Mouse (Mus musculus) midbrain, postnatal 0 days (tissue): ENCODE results near the gene Tex261. TPM values are rescaled to one million over a fixed set of nuclear protein-coding genes. Genes with fewer than 3 reads are reported as not detected.
A peak's percentile ranks its signal among the peaks of the same experiment; 100 is the strongest.
"Not testable (repeated sequence)": the region's sequence is repeated elsewhere in the genome, so short reads cannot be mapped to it uniquely, and the experiment has no call there.

Source experiments
- ATAC-seq: fragments of 200-750 bp; cut with Nextera tagmentation; 2 replicates; pipeline ENCODE4 v1.8.0; 2017; ENCODE audit warnings: moderate number of reproducible peaks, mild to moderate bottlenecking, moderate TSS enrichment, moderate library complexity; ENCODE audit not compliant: low FRiP score
- DNase-seq: peaks from one replicate; pipeline ENCODE4 v3.0.0-alpha.2; 2015; ENCODE audit warnings: low spot score
- H3K27ac ChIP-seq: fragments of 300-500 bp; sonication (generic); 2 replicates; pipeline ENCODE4 v1.5.1; 2014; ENCODE audit warnings: low read depth, mild to moderate bottlenecking, low read length, mixed read lengths
- H3K27me3 ChIP-seq: fragments of 300-500 bp; sonication (generic); 2 replicates; pipeline ENCODE4 v1.6.1; 2014; ENCODE audit warnings: low read length, control low read depth, mixed read lengths; ENCODE audit not compliant: insufficient read depth
- H3K36me3 ChIP-seq: fragments of 300-500 bp; sonication (generic); 2 replicates; pipeline ENCODE4 v1.6.1; 2014; ENCODE audit warnings: low read length, control low read depth, mixed read lengths; ENCODE audit not compliant: insufficient read depth
- H3K4me1 ChIP-seq: fragments of 300-500 bp; sonication (generic); 2 replicates; pipeline ENCODE4 v1.6.1; 2014; ENCODE audit warnings: mild to moderate bottlenecking, control low read depth, antibody characterized with exemption, low read length, mixed read lengths; ENCODE audit not compliant: insufficient read depth
- H3K4me2 ChIP-seq: fragments of 300-500 bp; sonication (generic); 2 replicates; pipeline ENCODE4 v1.6.1; 2014; ENCODE audit warnings: low read depth, mild to moderate bottlenecking, low read length, mixed read lengths; ENCODE audit not compliant: poor library complexity, severe bottlenecking
- H3K4me3 ChIP-seq: fragments of 300-500 bp; sonication (generic); 2 replicates; pipeline ENCODE4 v1.5.1; 2014; ENCODE audit warnings: low read depth, mild to moderate bottlenecking, low read length, moderate library complexity
- H3K9ac ChIP-seq: fragments of 300-500 bp; sonication (generic); replicated peaks from 2 replicates; pipeline ENCODE4 v1.6.1; 2014; ENCODE audit warnings: mild to moderate bottlenecking, low read length, moderate library complexity, mixed read lengths; ENCODE audit not compliant: poor library complexity, severe bottlenecking
- H3K9me3 ChIP-seq: fragments of 300-500 bp; sonication (generic); 2 replicates; pipeline ENCODE4 v1.6.1; 2016; ENCODE audit warnings: low read length, control low read depth
- CTCF ChIP-seq: IDR thresholded peaks from 2 replicates; pipeline ENCODE4 v1.5.1; 2016; ENCODE audit warnings: antibody characterized with exemption, mild to moderate bottlenecking
- WGBS: fragments of 180-500 bp; shearing (Covaris S2); extraction: QIAGEN DNeasy Blood & Tissue Kit; methylation state at CpG from one replicate; pipeline ENCODE4 v1.1.7; 2014; 5-methylcytosine and 5-hydroxymethylcytosine counted together
- polyA plus RNA-seq: library from polyadenylated mRNA; unstranded; fragments of >200 nt; fragmentation: Nextera tagmentation; extraction: Ambion mirVana; gene quantifications from 2 replicates; pipeline ENCODE4 v1.2.1, GENCODE M21; 2015
- total RNA-seq: library from RNA; depleted of rRNA; stranded (reverse); fragments of >200 nt; gene quantifications from 2 replicates; pipeline ENCODE4 v1.2.3, GENCODE M21; 2014

Gene Tex261
- total and polyA plus RNA-seq, 2 experiments from 2014 or later: 54.4 to 66.8 TPM

DNA sequence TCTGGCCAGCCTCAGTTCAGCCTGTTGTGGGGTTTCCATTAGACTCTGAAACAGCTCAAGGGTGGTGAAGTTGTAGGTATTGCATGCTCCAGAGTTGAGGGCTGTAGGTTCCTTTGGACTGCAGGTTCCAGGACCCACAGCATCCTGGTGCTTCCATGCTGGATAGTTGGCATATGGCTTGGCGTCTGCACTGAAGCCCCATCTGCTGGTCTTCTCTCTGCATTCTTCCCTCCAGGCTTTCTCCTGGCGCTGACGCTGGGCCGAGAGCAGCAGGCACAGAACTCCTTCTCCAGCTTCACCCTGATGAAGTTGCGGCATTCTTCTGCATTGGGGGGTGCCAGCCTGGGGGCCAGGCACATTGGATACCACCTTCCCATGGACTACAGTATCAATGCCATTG lies 26.4 kb upstream of the Tex261 start:
- TF ChIP-seq CTCF: no peak
- H3K4me2 ChIP-seq: no peak overlapping the region
- no peaks in the 10 kb centered on the region for H3K9me3 ChIP-seq
- no peaks in the 10 kb centered on the region for H3K4me1 ChIP-seq
- H3K27ac ChIP-seq: no peak overlapping the region
- H3K36me3 ChIP-seq: peaks cover 46% of the 10 kb centered on the region
- whole genome bisulfite sequencing: 85% methylated on average over 5 of the region's 5 CpGs
- H3K9ac ChIP-seq: no peak overlapping the region
- no peaks in the 10 kb centered on the region for H3K27me3 ChIP-seq
- DNase-seq (no peak), ATAC-seq (no peak)
- H3K4me3 ChIP-seq: no peak overlapping the region

GRCm38 (mm10) chr6:83796686-83797085 lies 21.1 kb upstream of the Tex261 start:
- TF ChIP-seq CTCF: no peak; the same call in 1 of the 2 replicates
- DNase-seq (peak; percentile 33), ATAC-seq (no peak)
- peaks cover 22% of the 10 kb centered on the region; the same call in 1 of the 2 replicates for H3K36me3 ChIP-seq
- no peak overlapping the region for H3K27ac ChIP-seq
- H3K9ac ChIP-seq: no peak overlapping the region
- H3K4me1 ChIP-seq: peaks cover 3% of the 10 kb centered on the region; the same call in 1 of the 2 replicates
- H3K27me3 ChIP-seq: no peaks in the 10 kb centered on the region
- no peak overlapping the region for H3K4me3 ChIP-seq
- 50% methylated on average over 3 of the region's 3 CpGs for WGBS
- H3K4me2 ChIP-seq: no peak overlapping the region
- H3K9me3 ChIP-seq: no peaks in the 10 kb centered on the region

- H3K9ac ChIP-seq: peak overlapping the region; percentile 94
- peaks cover 15% of the 10 kb centered on the region; the same call in 1 of the 2 replicates for H3K36me3 ChIP-seq
- H3K27ac ChIP-seq: peak overlapping the region; percentile 96
- H3K4me3 ChIP-seq: peak overlapping the region; percentile 82
- no peak for TF ChIP-seq CTCF
- no peaks in the 10 kb centered on the region for H3K9me3 ChIP-seq
- peaks cover 3% of the 10 kb centered on the region; the same call in 1 of the 2 replicates for H3K4me1 ChIP-seq
- DNase-seq: peak; percentile 69
- WGBS: 8% methylated on average over 13 of the region's 13 CpGs
- H3K4me2 ChIP-seq: peak overlapping the region; percentile 75
- no peaks in the 10 kb centered on the region for H3K27me3 ChIP-seq
- ATAC-seq: peak; percentile 45
Measured at GRCm38 (mm10) chr6:83795492-83795900, 19.9 kb upstream of the Tex261 start.

- under 1% methylated on average over 41 of the region's 43 CpGs for WGBS
- peaks cover 3% of the 10 kb centered on the region; the same call in 1 of the 2 replicates for H3K4me1 ChIP-seq
- peak within 1 kb of the TSS; percentile 82 for H3K4me3 ChIP-seq
- H3K4me2 ChIP-seq: peak within 1 kb of the TSS; percentile 75
- no peaks in the 10 kb centered on the region for H3K9me3 ChIP-seq
- no peaks in the 10 kb centered on the region for H3K27me3 ChIP-seq
- peak within 1 kb of the TSS; percentile 96 for H3K27ac ChIP-seq
- H3K36me3 ChIP-seq: peaks cover 10% of the 10 kb centered on the region; the same call in 1 of the 2 replicates
- ATAC-seq (peak; percentile 96), DNase-seq (peak; percentile 95)
- TF ChIP-seq CTCF: no peak
- H3K9ac ChIP-seq: peak within 1 kb of the TSS; percentile 94
Measured at GRCm38 (mm10) chr6:83794760-83795296, 19.2 kb upstream of the Tex261 start, which contains the start of gene Nagk. TSS of gene Nagk (plus strand) at chr6:83794982.

DNA sequence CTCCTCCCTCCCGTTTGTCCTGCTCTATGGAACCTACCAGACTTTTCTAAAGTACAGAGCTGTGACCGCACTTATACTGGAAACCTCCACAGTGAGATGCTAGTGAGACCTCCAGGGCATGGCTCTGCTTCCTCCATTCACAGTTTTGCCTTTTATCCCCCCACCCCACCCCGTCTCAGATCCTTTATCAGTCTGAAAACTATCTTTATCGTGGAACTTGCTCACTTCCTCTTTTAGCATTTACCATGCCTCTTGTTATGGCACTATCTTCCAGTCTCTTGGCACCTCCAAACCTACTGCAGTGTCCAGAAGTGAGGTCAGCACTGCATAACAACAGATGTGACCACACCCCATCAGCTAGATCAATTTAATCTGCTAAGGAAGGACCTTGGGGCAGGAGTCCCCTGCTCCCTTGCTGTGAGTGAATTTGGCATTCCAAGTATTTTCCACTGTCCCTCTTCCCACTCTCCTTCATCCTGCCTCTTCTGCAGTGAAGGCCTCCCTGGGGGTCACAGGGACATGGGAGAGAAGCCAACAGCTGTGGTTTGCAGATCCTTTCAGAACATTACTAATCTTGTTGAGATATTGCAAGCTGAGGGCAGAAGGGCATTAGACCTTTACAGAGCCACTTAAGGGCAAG lies 15.8 kb upstream of the Tex261 start:
- no peak for TF ChIP-seq CTCF
- Histone ChIP-seq H3K27ac (no peak overlapping the region), H3K4me3 (no peak overlapping the region), H3K36me3 (no peaks in the 10 kb centered on the region), H3K9ac (no peak overlapping the region), H3K27me3 (no peaks in the 10 kb centered on the region), H3K4me2 (no peak overlapping the region), H3K4me1 (peaks cover 3% of the 10 kb centered on the region; the same call in 1 of the 2 replicates), H3K9me3 (no peaks in the 10 kb centered on the region)
- ATAC-seq: no peak
- no peak for DNase-seq
- WGBS: 66% methylated on average over 4 of the region's 4 CpGs

- H3K9ac ChIP-seq, H3K27ac ChIP-seq, H3K27me3 ChIP-seq, H3K9me3 ChIP-seq, H3K36me3 ChIP-seq, H3K4me3 ChIP-seq, DNase-seq, H3K4me1 ChIP-seq, H3K4me2 ChIP-seq, ATAC-seq: not testable (repeated sequence)
- WGBS: 89% methylated on average over 5 of the region's 5 CpGs
Measured at GRCm38 (mm10) chr6:83790533-83790932, 14.9 kb upstream of the Tex261 start.
